Mouse (Mus musculus) forebrain, embryonic 12.5 days (tissue): Measurements from ENCODE around the gene Polg. TPM values are rescaled to one million over a fixed set of nuclear protein-coding genes. Genes with fewer than 3 reads are reported as not detected.

Source experiments
- ATAC-seq: fragments of 200-750 bp; cut with Nextera tagmentation; 2 replicates; pipeline ENCODE4 v1.8.0; 2017; ENCODE audit warnings: moderate TSS enrichment; ENCODE audit not compliant: low FRiP score
- H3K27ac ChIP-seq: fragments of 300-500 bp; sonication (generic); 2 replicates; pipeline ENCODE4 v1.5.1; 2016; ENCODE audit warnings: mild to moderate bottlenecking
- H3K27me3 ChIP-seq: fragments of 300-500 bp; sonication (generic); 2 replicates; pipeline ENCODE4 v1.6.1; 2016; ENCODE audit warnings: mild to moderate bottlenecking
- H3K36me3 ChIP-seq: fragments of 300-500 bp; sonication (generic); replicated peaks from 2 replicates; pipeline ENCODE4 v1.6.1; 2016; ENCODE audit warnings: mild to moderate bottlenecking
- H3K4me1 ChIP-seq: fragments of 300-500 bp; sonication (generic); 2 replicates; pipeline ENCODE4 v1.6.1; 2016
- H3K4me2 ChIP-seq: fragments of 300-500 bp; sonication (generic); 2 replicates; pipeline ENCODE4 v1.6.1; 2016; ENCODE audit warnings: mild to moderate bottlenecking, moderate library complexity
- H3K4me3 ChIP-seq: fragments of 300-500 bp; sonication (generic); replicated peaks from 2 replicates; pipeline ENCODE4 v1.5.1; 2016; ENCODE audit warnings: mild to moderate bottlenecking
- H3K9ac ChIP-seq: fragments of 300-500 bp; sonication (generic); 2 replicates; pipeline ENCODE4 v1.6.1; 2016; ENCODE audit warnings: mild to moderate bottlenecking
- H3K9me3 ChIP-seq: fragments of 300-500 bp; sonication (generic); 2 replicates; pipeline ENCODE4 v1.6.1; 2016
- WGBS: fragments of 180-500 bp; shearing (Covaris S2); methylation state at CpG from one replicate; pipeline ENCODE4 v1.1.7; 2016; 5-methylcytosine and 5-hydroxymethylcytosine counted together
- polyA plus RNA-seq: library from polyadenylated mRNA; unstranded; fragments of >200 nt; fragmentation: Nextera tagmentation; extraction: Ambion mirVana; gene quantifications from 2 replicates; pipeline ENCODE4 v1.2.1, GENCODE M21; 2016

Polg gene
- polyA plus RNA-seq, 1 experiment from 2014 or later, result 41.7 TPM

- Histone ChIP-seq H3K9ac (no peak overlapping the region), H3K27ac (no peak overlapping the region), H3K27me3 (no peaks in the 10 kb centered on the region), H3K9me3 (no peaks in the 10 kb centered on the region), H3K4me1 (no peaks in the 10 kb centered on the region), H3K4me2 (no peak overlapping the region), H3K4me3 (no peak overlapping the region), H3K36me3 (peaks cover 77% of the 10 kb centered on the region)
- WGBS, result 90% methylated on average over 2 of the region's 2 CpGs
- ATAC-seq, result no peak
Observed at GRCm38 (mm10) chr7:79447048-79447447, 19.1 kb downstream of the Polg start.

GRCm38 (mm10) chr7:79440035-79440434 is 26.1 kb downstream of the Polg start:
- ATAC-seq, result no peak
- Histone ChIP-seq H3K4me1 (no peaks in the 10 kb centered on the region), H3K9ac (no peak overlapping the region)

DNA sequence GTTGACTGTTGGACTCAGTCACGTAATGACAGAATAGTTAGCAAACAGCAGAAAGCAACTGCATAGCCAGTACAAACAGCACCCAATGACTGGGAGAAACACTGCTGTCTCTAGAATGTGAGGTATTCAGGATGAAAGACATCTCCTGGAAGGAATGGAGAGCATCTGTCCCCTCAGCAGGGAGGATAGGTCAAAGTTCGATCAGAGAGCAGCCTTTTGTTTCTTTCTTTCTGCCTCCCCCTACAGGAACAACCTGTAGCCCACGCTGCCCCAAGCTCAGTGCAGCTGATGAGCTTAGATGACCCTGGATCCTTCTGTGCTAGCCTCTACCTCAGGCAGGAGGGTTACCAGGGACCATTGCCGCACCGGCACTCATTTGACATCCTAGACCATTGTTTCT is 37.9 kb downstream of the Polg start:
- Histone ChIP-seq H3K9ac (no peak overlapping the region), H3K36me3 (peaks cover 15% of the 10 kb centered on the region), H3K27me3 (no peaks in the 10 kb centered on the region), H3K27ac (no peak overlapping the region), H3K9me3 (no peaks in the 10 kb centered on the region), H3K4me2 (no peak overlapping the region), H3K4me1 (no peaks in the 10 kb centered on the region), H3K4me3 (no peak overlapping the region)
- ATAC-seq, result no peak
- WGBS, result 61% methylated on average over 5 of the region's 5 CpGs

More at GRCm38 (mm10) chr7:79440035-79440434, 26.1 kb downstream of the Polg start:
- WGBS, result 87% methylated on average over 2 of the region's 2 CpGs
- Histone ChIP-seq H3K27ac (no peak overlapping the region), H3K9me3 (no peaks in the 10 kb centered on the region), H3K4me3 (no peak overlapping the region), H3K4me2 (no peak overlapping the region), H3K36me3 (peaks cover 56% of the 10 kb centered on the region), H3K27me3 (no peaks in the 10 kb centered on the region)

GRCm38 (mm10) chr7:79425804-79426203 is 40.4 kb downstream of the Polg start:
- Histone ChIP-seq H3K36me3 (peaks cover 21% of the 10 kb centered on the region), H3K27me3 (no peaks in the 10 kb centered on the region), H3K4me1 (no peaks in the 10 kb centered on the region), H3K27ac (no peak overlapping the region), H3K4me2 (no peak overlapping the region), H3K9ac (no peak overlapping the region), H3K4me3 (no peak overlapping the region), H3K9me3 (no peaks in the 10 kb centered on the region)
- ATAC-seq, result no peak
- WGBS, result 85% methylated on average over 10 of the region's 10 CpGs

DNA sequence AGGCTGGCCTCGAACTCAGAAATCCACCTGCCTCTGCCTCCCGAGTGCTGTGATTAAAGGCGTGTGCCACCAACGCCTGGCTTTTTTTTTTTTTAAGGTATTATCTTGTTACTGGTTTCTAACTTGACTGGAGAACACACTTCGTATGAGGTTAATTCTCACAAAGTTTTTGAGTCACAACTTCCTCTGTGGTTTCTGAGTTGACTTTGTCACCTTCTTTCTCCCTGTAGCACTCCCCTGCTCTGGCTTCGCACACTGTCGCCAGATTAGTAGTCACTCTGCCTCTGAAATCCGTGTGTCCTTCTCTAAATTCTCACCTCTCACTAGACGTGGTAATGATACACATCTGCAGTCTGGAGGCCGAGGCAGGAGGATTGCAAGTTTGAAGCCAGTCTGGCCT is 43.3 kb downstream of the Polg start:
- peaks cover 26% of the 10 kb centered on the region for H3K36me3 ChIP-seq
- H3K27ac ChIP-seq, result no peak overlapping the region
- no peaks in the 10 kb centered on the region for H3K9me3 ChIP-seq
- WGBS, result 90% methylated on average over 10 of the region's 10 CpGs
- H3K4me1 ChIP-seq, result no peaks in the 10 kb centered on the region
- no peak overlapping the region for H3K4me3 ChIP-seq
- no peak overlapping the region for H3K4me2 ChIP-seq
- ATAC-seq, result no peak
- H3K9ac ChIP-seq, result no peak overlapping the region
- H3K27me3 ChIP-seq, result no peaks in the 10 kb centered on the region

DNA sequence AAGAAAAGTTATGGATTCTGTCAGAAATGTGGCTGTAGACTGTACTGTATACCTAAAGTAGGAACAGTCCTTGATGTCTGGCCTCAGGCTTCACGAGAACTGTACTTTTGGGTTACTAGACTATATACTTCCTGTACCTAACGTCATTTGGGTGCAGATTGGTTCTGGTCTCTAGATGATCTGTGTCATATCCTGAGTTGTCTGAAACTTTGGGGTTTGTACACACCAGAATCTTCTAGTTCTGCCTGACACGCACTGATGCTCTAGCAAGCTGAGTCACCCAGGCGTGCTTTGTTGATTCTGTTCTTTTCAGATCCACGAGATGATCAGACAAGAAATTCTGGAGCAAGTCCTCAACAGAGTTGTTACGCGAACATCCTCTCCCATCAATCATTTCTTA is 46.2 kb downstream of the Polg start:
- Histone ChIP-seq H3K27ac (no peak overlapping the region), H3K4me1 (no peaks in the 10 kb centered on the region), H3K4me2 (no peak overlapping the region), H3K4me3 (no peak overlapping the region), H3K9ac (no peak overlapping the region), H3K36me3 (peaks cover 24% of the 10 kb centered on the region), H3K9me3 (no peaks in the 10 kb centered on the region), H3K27me3 (no peaks in the 10 kb centered on the region)
- ATAC-seq, result no peak
- WGBS, result 93% methylated on average over 7 of the region's 7 CpGs

DNA sequence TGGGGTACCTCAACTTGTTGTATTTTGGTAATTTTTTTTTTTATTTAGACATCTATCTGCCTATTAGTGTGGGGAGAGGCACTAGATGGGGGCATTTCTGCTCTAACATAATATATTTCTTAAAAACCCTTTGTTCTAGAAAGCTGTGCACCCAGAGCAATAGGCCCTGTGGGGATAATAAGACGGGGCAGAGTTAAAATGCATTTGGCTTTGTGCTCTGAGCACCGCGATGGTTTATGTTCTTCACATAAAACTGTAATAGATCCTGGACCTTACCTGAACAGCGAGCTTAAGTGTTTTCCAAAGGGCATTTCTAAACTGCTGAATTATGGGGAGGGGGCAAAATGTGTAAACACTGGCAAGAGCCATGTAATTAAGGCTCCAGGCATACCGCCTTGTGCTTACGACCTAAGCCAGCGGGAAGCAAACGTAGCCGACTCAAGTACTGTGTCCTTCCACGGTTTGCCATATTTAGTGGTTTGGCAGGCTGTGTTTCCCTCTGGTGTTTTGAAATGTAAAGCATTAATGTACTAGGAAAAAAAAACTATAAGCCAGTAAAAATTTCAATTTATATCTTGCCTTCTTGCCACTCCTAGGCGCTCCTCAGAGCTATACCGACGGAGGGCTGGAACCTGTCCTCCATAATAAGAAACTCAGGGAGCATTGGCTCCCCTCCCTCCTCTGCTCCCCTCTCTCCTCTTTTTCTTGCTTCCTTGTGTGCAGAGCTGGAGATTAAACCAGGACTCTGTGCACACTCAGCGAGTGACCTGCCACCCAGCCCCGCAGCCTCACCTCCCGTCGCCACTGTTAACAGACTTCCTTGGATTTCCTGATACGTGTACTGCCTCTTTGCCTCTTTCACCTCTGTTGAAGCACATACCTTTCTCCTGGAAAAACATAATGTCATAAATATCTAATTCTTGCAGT is 51.5 kb downstream of the Polg start:
- no peak for ATAC-seq
- peaks cover 5% of the 10 kb centered on the region; the same call in 1 of the 2 replicates for H3K36me3 ChIP-seq

GRCm38 (mm10) chr7:79400296-79400695 is 65.9 kb downstream of the Polg start:
- WGBS, result 87% methylated on average over 3 of the region's 3 CpGs
- H3K4me1 ChIP-seq, result no peaks in the 10 kb centered on the region
- H3K4me3 ChIP-seq, result no peak overlapping the region
- no peak overlapping the region for H3K4me2 ChIP-seq
- no peaks in the 10 kb centered on the region for H3K9me3 ChIP-seq
- H3K27ac ChIP-seq, result no peak overlapping the region
- H3K9ac ChIP-seq, result no peak overlapping the region
- no peaks in the 10 kb centered on the region for H3K27me3 ChIP-seq
- ATAC-seq, result no peak
- no peaks in the 10 kb centered on the region; the same call in none of the 2 replicates for H3K36me3 ChIP-seq

More for the DNA sequence above, 51.5 kb downstream of the Polg start:
- WGBS, result 92% methylated on average over 18 of the region's 18 CpGs
- Histone ChIP-seq H3K4me2 (no peak overlapping the region), H3K9ac (no peak overlapping the region), H3K4me1 (no peaks in the 10 kb centered on the region), H3K27ac (no peak overlapping the region), H3K9me3 (no peaks in the 10 kb centered on the region), H3K4me3 (no peak overlapping the region), H3K27me3 (no peaks in the 10 kb centered on the region)

GRCm38 (mm10) chr7:79398971-79399370 is 67.2 kb downstream of the Polg start:
- Histone ChIP-seq H3K4me1 (no peaks in the 10 kb centered on the region), H3K4me2 (no peak overlapping the region), H3K4me3 (no peak overlapping the region), H3K27me3 (no peaks in the 10 kb centered on the region), H3K9ac (no peak overlapping the region), H3K9me3 (no peaks in the 10 kb centered on the region), H3K36me3 (no peaks in the 10 kb centered on the region; the same call in none of the 2 replicates), H3K27ac (no peak overlapping the region)
- no peak for ATAC-seq
- WGBS, result 75% methylated on average over 12 of the region's 12 CpGs

GRCm38 (mm10) chr7:79398426-79398825 is 67.7 kb downstream of the Polg start:
- H3K4me1 ChIP-seq, result no peaks in the 10 kb centered on the region
- H3K36me3 ChIP-seq, result no peaks in the 10 kb centered on the region; the same call in none of the 2 replicates
- H3K4me3 ChIP-seq, result no peak overlapping the region
- ATAC-seq, result no peak
- H3K27ac ChIP-seq, result no peak overlapping the region
- H3K4me2 ChIP-seq, result no peak overlapping the region
- 93% methylated on average over 8 of the region's 8 CpGs for WGBS
- H3K9ac ChIP-seq, result no peak overlapping the region
- H3K27me3 ChIP-seq, result no peaks in the 10 kb centered on the region
- no peaks in the 10 kb centered on the region for H3K9me3 ChIP-seq

DNA sequence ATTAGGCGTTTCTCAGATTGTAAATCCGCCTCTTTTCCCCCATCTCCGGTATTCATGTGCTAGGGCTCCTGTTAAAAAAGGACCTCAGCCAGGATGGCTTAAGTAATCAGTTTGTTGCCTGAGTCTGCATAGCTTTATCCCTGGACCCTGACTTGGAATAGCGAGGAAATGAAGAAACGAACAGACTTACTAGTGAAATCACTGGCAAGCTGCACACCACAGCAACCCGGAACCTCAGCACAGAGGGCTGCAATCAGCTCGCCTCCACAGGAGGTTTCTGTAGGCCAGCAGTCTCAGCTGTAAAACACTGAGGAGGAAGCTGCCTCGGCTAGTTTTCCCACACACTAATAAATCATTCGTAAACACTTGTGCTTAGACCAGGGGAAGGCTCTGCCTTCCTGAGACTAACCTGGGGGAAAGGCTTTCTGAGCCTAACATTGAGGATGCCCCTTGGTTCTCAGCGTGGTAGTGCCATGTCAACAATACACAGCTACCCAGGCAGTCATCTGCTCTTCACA is 68.7 kb downstream of the Polg start:
- no peak overlapping the region for H3K4me3 ChIP-seq
- H3K4me2 ChIP-seq, result no peak overlapping the region
- H3K9me3 ChIP-seq, result no peaks in the 10 kb centered on the region
- H3K36me3 ChIP-seq, result no peaks in the 10 kb centered on the region
- H3K27ac ChIP-seq, result no peak overlapping the region
- H3K4me1 ChIP-seq, result peaks cover 7% of the 10 kb centered on the region
- H3K27me3 ChIP-seq, result no peaks in the 10 kb centered on the region
- WGBS, result 88% methylated on average over 10 of the region's 10 CpGs
- H3K9ac ChIP-seq, result no peak overlapping the region
- ATAC-seq, result no peak
